Mouse (Mus musculus) hindbrain, embryonic 10.5 days (tissue): ENCODE results near the gene Phf7. TPM values are rescaled to one million over a fixed set of nuclear protein-coding genes. Genes with fewer than 3 reads are reported as not detected.

ENCODE experiments used
- DNase-seq: peaks from one replicate; pipeline ENCODE4 v3.0.0-alpha.2; 2017; ENCODE audit warnings: low spot score
- H3K27ac ChIP-seq: fragments of 300-500 bp; sonication (generic); 2 replicates; pipeline ENCODE4 v1.5.1; 2016; ENCODE audit warnings: mild to moderate bottlenecking, moderate library complexity
- H3K27me3 ChIP-seq: fragments of 300-500 bp; sonication (generic); 2 replicates; pipeline ENCODE4 v1.6.1; 2016; ENCODE audit warnings: mild to moderate bottlenecking; ENCODE audit not compliant: poor library complexity, insufficient read depth, severe bottlenecking
- H3K36me3 ChIP-seq: fragments of 300-500 bp; sonication (generic); 2 replicates; pipeline ENCODE4 v1.6.1; 2016; ENCODE audit warnings: mild to moderate bottlenecking, moderate library complexity
- H3K4me1 ChIP-seq: fragments of 300-500 bp; sonication (generic); replicated peaks from 2 replicates; pipeline ENCODE4 v1.6.1; 2016; ENCODE audit warnings: mild to moderate bottlenecking
- H3K4me3 ChIP-seq: fragments of 300-500 bp; sonication (generic); 2 replicates; pipeline ENCODE4 v1.5.1; 2016; ENCODE audit warnings: mild to moderate bottlenecking, moderate library complexity
- H3K9me3 ChIP-seq: fragments of 300-500 bp; sonication (generic); 2 replicates; pipeline ENCODE4 v1.6.1; 2016; ENCODE audit warnings: mild to moderate bottlenecking, moderate library complexity
- WGBS: fragments of 180-500 bp; shearing (Covaris S2); methylation state at CpG from one replicate; pipeline ENCODE4 v1.1.7; 2016; 5-methylcytosine and 5-hydroxymethylcytosine counted together
- polyA plus RNA-seq: library from polyadenylated mRNA; unstranded; fragments of >200 nt; fragmentation: Nextera tagmentation; extraction: Ambion mirVana; gene quantifications from 2 replicates; pipeline ENCODE4 v1.2.1, GENCODE M21; 2016

Gene Phf7
- polyA plus RNA-seq, 1 experiment from 2014 or later, result 13.1 TPM

DNA sequence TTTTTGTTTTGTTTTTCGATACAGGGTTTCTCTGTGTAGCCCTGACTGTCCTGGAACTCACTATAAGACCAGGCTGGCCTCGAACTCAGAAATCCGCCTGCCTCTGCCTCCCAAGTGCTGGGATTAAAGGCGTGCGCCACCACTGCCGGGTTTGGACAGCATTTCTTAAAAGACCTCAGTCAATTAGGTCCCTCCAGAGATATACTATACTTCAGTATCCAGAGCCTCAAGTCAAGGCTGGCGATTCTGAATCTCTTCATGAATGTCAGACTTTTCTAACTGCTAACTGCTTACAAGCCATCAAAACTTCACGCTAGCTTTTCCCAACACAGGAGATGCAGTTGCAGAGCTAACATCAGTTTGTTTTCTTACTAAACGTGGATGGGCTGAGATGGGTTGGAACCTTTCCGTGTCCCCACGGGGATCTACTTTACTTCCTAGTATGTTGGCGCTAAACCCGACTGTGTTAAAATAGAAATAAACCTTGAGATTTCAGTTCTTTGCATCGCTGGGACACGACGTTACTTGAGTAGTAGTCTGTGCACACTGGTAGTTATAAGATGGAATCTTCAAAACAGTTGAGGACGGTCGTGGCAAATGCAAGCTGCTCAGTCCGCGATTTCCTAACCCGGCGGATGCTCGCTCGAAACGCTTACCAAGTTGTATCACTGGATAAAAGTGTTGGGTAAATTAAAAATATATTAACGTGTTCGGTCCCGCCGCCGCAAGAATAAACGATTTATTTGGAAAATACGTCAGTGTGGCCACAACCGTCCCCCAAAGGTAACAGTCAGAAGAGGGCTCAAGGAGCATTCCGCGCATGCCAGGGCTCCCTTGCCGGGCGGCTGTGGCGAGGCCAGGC is 664 bp downstream of the Phf7 start:
- Histone ChIP-seq H3K27ac (peak overlapping the region; percentile 97), H3K36me3 (peaks cover 30% of the 10 kb centered on the region), H3K4me3 (peak overlapping the region; percentile 78), H3K9me3 (no peaks in the 10 kb centered on the region), H3K27me3 (no peaks in the 10 kb centered on the region), H3K4me1 (peaks cover 19% of the 10 kb centered on the region)
- no peak for DNase-seq
- WGBS, result 23% methylated on average over 38 of the region's 38 CpGs

DNA sequence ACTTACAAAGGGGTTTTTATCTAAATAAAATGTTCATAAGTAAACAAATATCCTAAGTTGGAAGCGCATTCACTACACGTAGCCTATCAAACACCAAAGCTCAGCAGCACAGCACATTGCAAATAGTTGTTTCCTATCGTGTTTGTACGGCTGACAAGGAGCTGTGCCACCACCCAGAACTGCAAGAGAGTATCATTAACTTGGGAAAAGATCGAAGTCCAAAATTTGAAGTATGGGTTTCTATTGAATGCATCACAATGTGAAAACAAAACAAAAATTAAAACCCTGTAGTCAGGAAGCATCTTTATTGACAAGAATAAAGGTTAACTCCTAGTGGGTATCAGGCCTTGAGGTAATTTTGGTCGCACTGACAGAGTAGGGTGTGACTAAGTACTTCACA is 2.7 kb downstream of the Phf7 start:
- H3K27ac ChIP-seq, result no peak overlapping the region
- 90% methylated on average over 6 of the region's 6 CpGs for WGBS
- H3K4me1 ChIP-seq, result peaks cover 19% of the 10 kb centered on the region
- no peaks in the 10 kb centered on the region for H3K9me3 ChIP-seq
- H3K27me3 ChIP-seq, result no peaks in the 10 kb centered on the region
- H3K4me3 ChIP-seq, result no peak overlapping the region
- peaks cover 9% of the 10 kb centered on the region for H3K36me3 ChIP-seq
- no peak for DNase-seq

DNA sequence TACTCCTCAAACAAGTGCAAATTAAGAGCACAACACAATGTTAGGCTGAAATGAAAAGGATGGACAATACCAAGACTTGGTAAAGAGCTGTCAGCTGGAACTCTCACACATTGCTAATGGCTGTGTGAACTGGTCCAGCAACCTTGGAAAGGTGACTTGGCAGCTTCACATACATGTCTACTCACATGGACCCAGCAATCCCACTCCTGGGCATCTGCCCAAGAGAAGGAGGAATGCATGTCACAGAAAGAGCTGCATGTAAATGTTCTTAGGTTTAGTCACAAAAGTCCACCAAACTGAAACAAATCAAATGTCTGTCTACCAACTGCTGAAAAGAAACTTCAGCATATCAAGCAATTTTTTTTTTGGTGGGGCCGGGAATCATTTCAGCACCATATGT is 5.2 kb downstream of the Phf7 start:
- Histone ChIP-seq H3K4me1 (peaks cover 8% of the 10 kb centered on the region), H3K9me3 (no peaks in the 10 kb centered on the region), H3K36me3 (no peaks in the 10 kb centered on the region), H3K27ac (no peak overlapping the region), H3K27me3 (no peaks in the 10 kb centered on the region), H3K4me3 (no peak overlapping the region)
- WGBS, result 90% methylated on average over 1 of the region's 1 CpGs
- DNase-seq, result no peak

DNA sequence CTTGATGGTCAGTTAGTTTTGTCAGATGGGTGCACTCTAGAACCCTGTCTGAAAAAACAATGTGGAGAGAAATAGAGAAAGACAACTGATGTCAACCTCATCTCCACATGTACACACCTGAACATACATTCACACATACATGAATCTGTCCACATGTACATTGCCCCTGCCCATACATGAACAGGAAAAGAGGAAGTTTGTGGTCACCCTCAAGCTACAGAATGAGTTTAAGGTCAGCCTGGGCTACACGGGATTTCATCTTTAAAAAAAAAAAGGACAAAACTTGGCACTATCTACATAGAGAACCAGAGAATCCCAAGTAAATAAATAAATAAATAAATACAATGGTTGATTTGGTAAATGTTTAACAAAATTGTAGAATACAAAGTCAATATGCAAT is 6.3 kb downstream of the Phf7 start:
- H3K9me3 ChIP-seq, result no peaks in the 10 kb centered on the region
- no peaks in the 10 kb centered on the region for H3K4me1 ChIP-seq
- 85% methylated on average over 1 of the region's 1 CpGs for WGBS
- no peaks in the 10 kb centered on the region for H3K36me3 ChIP-seq
- H3K27me3 ChIP-seq, result no peaks in the 10 kb centered on the region
- no peak overlapping the region for H3K4me3 ChIP-seq
- DNase-seq, result no peak
- H3K27ac ChIP-seq, result no peak overlapping the region

DNA sequence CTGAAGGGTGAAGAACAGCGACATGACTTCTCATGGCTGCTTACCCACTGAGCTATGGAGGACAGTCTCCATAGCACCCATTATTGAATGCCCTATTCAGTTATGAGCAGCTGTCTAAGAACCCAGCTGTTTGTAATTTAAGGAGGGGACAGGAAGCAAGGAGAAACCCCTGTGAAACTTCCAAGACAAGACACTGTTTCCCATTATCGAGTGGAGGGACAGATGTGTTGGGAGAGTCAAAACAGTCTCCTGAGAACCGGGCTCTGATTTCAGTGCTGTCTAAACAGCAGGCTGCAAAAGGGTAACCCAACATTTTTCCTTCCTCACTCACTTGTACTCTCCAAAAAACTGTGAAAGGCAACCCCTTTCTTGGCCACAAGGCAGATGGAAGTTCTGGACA is 10.6 kb downstream of the Phf7 start:
- Histone ChIP-seq H3K27me3 (no peaks in the 10 kb centered on the region), H3K4me1 (no peaks in the 10 kb centered on the region), H3K9me3 (no peaks in the 10 kb centered on the region), H3K27ac (no peak overlapping the region), H3K4me3 (no peak overlapping the region), H3K36me3 (peaks cover 6% of the 10 kb centered on the region; the same call in 1 of the 2 replicates)
- 75% methylated on average over 3 of the region's 3 CpGs for WGBS
- DNase-seq, result no peak

DNA sequence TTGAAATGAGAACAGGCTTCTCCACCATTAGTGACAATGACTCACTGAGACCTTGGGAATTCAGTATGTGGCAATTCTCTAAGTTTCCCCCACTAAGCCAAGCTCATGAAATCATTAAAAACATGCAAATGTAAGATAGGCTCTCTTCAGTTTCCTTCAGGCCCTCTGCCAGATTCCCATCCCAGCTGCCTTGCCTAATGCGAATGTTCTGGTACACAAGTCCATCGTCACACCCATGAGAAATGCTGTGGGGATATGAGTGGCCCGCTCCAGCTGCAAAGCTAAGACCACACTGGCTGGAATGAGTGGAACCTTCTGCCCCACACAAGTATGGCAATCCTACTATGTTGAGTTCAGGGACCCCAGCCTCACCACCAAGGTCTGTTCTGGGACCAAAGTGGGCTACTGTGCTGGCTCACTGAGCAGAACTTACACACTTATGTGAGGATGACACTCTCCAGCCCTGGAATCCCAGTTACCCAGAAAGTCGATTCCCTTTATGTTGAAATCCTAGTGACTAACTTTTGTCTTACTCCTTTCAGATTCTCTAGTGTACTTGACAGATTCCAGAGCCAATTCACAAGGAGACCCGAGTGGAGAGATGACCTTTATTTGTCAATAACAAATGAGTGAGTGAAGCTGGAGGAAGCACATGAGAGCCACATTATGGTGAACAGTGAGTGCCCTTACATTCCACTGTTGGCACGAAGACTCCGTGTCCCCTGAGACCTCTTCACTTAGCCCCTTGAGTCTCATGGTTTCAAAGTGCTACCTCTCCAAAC is 13.8 kb downstream of the Phf7 start:
- 84% methylated on average over 7 of the region's 7 CpGs for WGBS
- no peak for DNase-seq
- no peaks in the 10 kb centered on the region for H3K27me3 ChIP-seq
- no peak overlapping the region for H3K4me3 ChIP-seq
- H3K9me3 ChIP-seq, result no peaks in the 10 kb centered on the region
- peaks cover 6% of the 10 kb centered on the region; the same call in 1 of the 2 replicates for H3K36me3 ChIP-seq
- no peak overlapping the region for H3K27ac ChIP-seq
- H3K4me1 ChIP-seq, result peaks cover 17% of the 10 kb centered on the region; the same call in 1 of the 2 replicates

DNA sequence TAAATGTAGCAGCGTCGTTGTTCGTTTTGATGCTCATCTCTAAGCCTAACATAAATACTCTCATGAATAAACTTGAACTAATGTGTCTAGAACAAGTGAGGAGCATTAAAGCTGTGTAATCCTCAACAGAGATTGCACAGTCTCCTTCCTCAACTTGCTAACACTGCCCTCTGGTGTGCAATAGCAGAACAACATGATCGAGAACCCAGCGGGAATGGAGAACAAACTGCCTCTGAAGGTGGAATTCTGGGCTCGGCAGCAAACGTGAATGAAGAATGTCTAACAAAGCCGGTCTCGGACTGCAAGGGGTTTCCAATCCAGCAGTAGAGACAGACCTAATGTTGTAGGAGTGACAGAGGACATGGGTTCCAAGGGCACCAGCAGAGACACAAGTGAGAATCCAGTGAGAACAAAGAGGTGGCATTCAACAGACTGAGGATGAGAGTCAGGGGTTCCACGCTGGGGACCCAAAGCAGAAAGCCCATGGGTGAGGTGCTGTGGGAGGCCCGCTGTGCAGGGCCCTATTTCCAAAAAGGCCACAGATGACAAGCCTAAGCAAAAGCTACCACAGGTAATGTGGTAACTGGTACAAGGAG is 17.0 kb downstream of the Phf7 start:
- peaks cover 6% of the 10 kb centered on the region; the same call in 1 of the 2 replicates for H3K36me3 ChIP-seq
- H3K4me3 ChIP-seq, result 0 out of 2 replicates have a peak overlapping the region, but pooled peaks have one; percentile 18
- H3K27ac ChIP-seq, result peak overlapping the region; percentile 73
- H3K27me3 ChIP-seq, result no peaks in the 10 kb centered on the region
- 24% methylated on average over 11 of the region's 11 CpGs for WGBS
- no peaks in the 10 kb centered on the region for H3K9me3 ChIP-seq
- peaks cover 31% of the 10 kb centered on the region for H3K4me1 ChIP-seq
- DNase-seq, result peak; percentile 79

DNA sequence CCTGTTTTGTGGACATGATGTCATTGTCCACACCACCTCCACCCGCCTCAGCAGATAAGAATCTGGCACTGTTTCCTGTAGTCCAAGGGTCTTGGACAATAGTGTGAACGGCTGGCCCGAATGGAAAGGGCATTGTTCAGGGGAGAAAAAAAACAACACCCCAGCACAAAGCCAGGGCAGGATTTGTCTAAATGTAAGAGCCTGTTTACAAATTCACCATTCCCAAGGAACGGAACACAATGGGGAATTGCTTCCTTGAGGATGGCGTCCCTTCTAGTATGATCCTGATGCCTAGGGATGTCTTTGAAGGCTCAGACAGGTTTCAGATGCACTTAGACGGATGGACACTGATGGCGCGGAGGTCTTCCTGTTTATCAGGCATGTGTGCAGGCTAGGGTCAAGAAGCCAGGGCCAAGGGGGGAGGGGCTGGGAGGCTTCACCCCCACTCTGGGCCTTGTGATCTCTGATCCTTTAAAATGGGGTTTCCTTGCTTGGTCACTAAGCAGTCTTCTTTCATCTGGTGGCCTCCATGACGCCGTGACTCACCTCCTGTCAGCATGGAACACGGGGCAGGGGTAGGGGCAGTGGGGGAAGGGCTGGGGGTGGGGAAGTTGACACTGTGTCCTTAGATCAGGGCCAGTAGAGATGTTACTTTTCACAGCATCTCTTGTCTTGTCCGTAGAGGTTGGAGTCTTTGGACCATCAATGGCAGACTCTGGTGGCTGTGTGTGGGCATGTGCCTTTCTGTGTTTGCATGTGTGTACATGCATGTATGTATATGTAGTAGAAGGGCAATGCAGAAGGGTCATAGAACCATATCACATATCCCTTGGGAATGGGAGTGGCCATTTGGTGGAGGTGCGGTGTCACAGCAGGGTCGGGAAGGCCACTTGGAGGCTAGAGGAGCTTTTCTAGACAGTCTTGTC is 17.8 kb downstream of the Phf7 start:
- Histone ChIP-seq H3K27me3 (no peaks in the 10 kb centered on the region), H3K27ac (no peak overlapping the region)
- WGBS, result 83% methylated on average over 14 of the region's 14 CpGs

DNA sequence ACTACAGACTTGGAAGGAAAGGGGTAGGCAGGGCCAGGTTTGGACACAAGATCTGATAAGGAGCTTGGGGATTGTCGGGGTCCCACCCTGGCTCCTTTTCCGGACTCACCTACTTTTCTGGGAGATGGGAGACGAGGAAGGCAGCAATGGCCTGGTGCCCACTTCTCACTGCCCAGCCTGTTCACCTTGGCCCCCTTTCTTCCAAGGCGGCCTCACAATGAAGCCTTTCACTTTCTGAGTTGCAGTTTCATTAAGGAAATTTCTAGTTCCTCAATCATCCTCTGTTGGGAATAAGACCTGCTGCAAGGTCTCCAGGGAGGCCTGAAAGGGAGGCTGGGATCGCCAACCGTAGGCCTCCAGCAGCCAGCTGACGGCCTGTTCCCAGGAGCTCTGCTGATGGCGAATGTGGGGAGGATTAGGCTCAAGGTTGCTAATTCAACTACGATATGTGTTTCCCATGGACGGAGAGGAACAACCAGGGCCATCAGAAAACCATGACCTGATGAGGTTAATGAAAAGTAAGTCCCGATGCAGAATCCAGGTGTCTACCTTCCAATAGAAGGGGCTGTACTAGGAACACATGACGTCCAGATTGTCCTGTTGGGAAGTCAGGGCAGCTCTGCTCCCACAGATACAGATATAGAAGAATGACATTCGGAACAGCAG is 18.6 kb downstream of the Phf7 start:
- H3K4me1 ChIP-seq, result peaks cover 40% of the 10 kb centered on the region
- no peak overlapping the region for H3K27ac ChIP-seq
- no peaks in the 10 kb centered on the region for H3K27me3 ChIP-seq
- H3K9me3 ChIP-seq, result no peaks in the 10 kb centered on the region
- 84% methylated on average over 13 of the region's 13 CpGs for WGBS
- 0 out of 2 replicates have a peak, but pooled peaks cover 4% of the 10 kb centered on the region for H3K36me3 ChIP-seq
- no peak overlapping the region for H3K4me3 ChIP-seq
- DNase-seq, result no peak

More for the DNA sequence above, 17.8 kb downstream of the Phf7 start:
- H3K4me3 ChIP-seq, result no peak overlapping the region
- H3K4me1 ChIP-seq, result peaks cover 37% of the 10 kb centered on the region
- H3K9me3 ChIP-seq, result no peaks in the 10 kb centered on the region
- DNase-seq, result no peak
- no peaks in the 10 kb centered on the region; the same call in 1 of the 2 replicates for H3K36me3 ChIP-seq

DNA sequence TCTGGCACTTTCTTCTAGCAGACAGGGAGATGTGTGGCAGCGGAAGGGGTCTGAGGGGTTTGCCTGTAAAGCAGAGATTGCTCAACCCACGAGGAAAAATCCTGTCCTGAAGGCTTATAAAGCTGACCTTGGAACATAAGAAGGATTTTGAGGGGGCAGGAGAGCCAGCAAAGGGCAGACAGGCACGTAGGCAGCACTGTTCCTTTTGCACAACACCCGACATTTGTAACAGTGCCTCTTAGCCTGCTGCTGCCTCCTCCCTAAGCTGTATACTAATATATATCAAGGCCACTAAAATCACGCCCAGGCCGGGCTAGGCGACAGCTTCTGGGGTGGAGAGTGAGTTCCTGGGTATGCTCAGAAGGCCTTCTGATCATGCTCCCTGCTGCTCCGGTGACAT is 20.7 kb downstream of the Phf7 start:
- Histone ChIP-seq H3K9me3 (no peaks in the 10 kb centered on the region), H3K4me1 (peaks cover 46% of the 10 kb centered on the region), H3K27ac (no peak overlapping the region), H3K4me3 (no peak overlapping the region), H3K36me3 (0 out of 2 replicates have a peak, but pooled peaks cover 5% of the 10 kb centered on the region), H3K27me3 (no peaks in the 10 kb centered on the region)
- WGBS, result 72% methylated on average over 8 of the region's 8 CpGs
- DNase-seq, result no peak

DNA sequence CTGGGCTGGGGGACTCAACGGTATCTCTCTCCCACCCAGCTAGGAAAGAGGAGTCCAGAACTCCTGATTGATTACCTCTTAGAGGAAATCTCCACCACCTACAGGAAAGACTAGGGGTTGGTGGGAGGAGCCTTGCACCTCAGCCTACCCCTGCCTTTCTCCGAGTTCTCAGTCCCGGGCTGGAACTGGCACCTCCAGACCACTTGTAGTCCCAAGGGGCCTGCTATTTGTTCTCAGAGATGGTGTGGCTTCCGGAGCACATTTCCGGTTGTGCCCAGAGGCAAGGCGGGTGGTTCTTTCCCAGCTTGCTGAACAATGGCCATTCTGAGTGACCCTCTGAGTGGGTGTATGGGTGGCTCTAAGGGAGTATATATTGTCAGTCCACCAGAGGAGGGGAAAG is 22.9 kb downstream of the Phf7 start:
- Histone ChIP-seq H3K36me3 (0 out of 2 replicates have a peak, but pooled peaks cover 5% of the 10 kb centered on the region), H3K4me1 (peaks cover 33% of the 10 kb centered on the region), H3K9me3 (no peaks in the 10 kb centered on the region), H3K27ac (peak overlapping the region; percentile 59), H3K27me3 (0 out of 2 replicates have a peak, but pooled peaks cover 4% of the 10 kb centered on the region), H3K4me3 (no peak overlapping the region)
- DNase-seq, result no peak
- 75% methylated on average over 6 of the region's 6 CpGs for WGBS
